Mouse (Mus musculus) kidney, postnatal 14 days (tissue): ENCODE results near the gene Pop4.
"Not testable (repeated sequence)": the region's sequence is repeated elsewhere in the genome, so short reads cannot be mapped to it uniquely, and the experiment has no call there.

Experiments used
- DNase-seq: peaks from one replicate; pipeline ENCODE4 v3.0.0; 2022; ENCODE audit warnings: mixed read lengths

Pop4 gene

GRCm38 (mm10) chr7:38270703-38271510, at the start of gene Pop4:
Gene Pop4, minus strand, starts transcription at chr7:38271423.
- peak; percentile 93 for DNase-seq

DNA sequence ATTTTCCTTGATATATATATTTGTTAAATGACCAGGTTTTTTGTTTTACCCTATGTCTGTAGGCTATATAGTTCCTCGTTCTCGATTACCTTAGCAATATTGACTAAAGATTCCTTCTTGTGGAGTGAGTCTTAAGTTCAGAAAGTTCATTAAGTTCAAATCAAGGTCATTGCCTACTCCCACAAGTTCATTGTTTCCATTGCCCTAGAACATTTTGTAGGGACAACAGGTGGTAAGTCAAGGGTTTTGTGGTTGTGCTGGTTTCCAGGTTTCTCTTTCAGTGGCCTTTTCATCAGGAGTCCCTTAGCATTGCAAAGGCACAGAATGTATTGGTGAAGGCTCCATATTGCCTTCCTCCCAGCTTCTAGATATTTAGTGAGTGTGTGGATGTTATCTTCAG, 49.4 kb upstream of the Pop4 start:
- DNase-seq, result no peak

DNA sequence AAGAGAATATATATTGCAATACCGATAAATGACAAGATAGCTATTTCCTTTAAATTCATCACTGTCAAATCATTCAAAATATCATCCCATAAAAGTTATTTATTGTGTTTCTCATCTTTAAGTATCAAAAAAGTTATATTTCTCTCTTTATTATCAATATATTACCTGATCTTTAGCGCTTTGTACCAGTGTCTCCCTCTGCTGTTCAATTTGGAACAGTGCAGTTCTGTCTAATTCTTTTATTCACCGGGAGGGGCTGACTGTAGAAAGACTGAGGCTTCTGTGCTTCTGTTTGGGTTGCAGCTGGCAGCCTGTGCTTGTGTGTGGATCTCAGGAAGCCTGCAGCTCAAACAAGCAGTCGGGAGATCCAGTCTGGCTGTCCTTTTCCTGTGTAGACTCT, 11.0 kb upstream of the Pop4 start:
- not testable (repeated sequence) for DNase-seq

DNA sequence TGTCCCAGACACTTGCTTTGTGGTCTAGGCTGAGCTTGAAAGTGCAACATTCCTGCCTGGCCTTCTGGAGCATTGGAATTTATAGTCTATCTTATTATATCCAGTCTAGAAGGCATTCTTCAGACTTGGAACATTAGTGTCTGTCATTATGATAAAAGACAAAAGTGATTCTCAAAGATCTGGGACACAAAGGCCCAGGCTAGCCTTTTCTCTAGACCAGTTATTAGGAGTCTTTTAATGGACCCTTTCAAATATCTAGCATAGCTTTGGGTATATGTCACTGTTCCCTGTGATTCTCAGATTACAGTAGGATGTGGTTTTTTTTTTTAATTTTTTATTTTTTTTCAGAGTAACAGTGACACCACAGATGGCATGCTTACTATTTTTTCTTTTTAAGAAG, 1.3 kb upstream of the Pop4 start:
- no peak for DNase-seq

- no peak for DNase-seq
These were observed 636 bp upstream of the Pop4 start for GRCm38 (mm10) chr7:38271859-38272258.

DNA sequence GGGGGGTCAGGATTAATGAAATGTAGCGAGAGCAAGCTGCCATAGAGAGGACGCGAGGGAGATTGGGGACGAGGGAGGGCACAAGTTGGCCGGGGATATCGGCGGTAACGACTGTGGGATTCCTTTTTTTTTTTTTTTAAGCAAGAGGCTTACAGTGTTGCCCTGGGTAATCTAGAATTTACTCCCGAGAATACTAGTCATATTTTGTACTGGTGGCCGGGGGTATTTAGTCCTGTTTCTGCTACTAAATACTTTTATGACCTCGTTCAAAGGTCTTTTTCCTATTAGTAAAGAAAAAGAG, 238 bp upstream of the Pop4 start:
- DNase-seq, result no peak

DNA sequence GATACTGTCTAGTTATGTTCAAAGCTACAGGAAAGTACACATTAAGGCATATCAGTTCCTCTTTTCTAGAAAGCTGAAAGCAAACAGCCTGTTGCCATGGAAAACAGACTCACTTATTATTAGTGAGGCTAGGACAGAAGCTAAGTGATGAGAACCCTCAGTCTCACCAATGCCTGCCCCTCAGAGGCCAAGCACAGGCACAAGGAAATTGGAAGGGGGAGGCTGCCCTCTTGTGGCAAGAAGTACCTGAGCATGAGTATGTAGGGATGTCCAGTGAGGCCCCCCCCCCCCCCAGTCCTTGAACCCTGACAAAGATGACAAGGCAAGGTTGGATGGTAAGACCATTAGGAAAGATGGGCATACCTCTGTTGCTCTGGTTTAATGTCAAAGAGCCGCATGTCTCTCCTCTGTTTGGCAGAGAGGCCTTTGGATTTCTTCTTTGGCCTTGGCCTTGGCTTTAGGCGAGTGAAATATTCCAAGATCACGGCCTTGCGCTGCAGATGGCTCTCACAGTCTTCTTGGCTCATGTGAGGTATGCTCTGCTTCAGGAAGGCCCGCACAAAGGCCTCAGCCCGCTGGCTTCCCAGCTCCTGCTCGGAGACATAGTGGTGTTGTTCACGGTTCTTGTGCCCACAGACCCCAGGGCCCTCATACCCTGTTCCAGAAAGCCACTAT, 4.1 kb downstream of the Pop4 start:
- peak; percentile 55 for DNase-seq

- peak; percentile 11 for DNase-seq
These were observed 8.8 kb downstream of the Pop4 start for GRCm38 (mm10) chr7:38262406-38262805.

- no peak for DNase-seq
These were observed 11.6 kb downstream of the Pop4 start for GRCm38 (mm10) chr7:38259631-38260030.

DNA sequence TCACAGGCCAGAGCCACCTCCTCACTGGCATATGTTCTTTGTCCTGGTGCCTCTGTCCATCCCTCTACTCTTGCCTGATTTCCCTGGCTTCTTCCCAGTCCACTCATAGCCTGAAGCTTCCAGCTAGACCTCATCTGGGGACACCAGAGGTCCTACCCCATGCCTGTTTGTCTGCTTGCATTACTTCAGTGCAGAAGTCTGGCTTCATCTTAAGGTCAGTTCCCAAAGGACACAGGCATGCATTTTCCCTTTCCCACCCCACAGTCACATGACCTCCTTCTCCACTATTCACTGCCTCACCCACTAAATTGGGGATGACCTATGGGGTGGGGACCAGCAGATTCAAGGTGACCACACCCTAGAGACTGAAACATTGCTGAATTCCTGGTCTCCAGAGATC, 17.8 kb downstream of the Pop4 start:
- no peak for DNase-seq

- DNase-seq, result peak; percentile 28
These were observed 19.6 kb downstream of the Pop4 start for GRCm38 (mm10) chr7:38251494-38252216.

GRCm38 (mm10) chr7:38242417-38242816, 28.8 kb downstream of the Pop4 start:
- DNase-seq, result no peak

DNA sequence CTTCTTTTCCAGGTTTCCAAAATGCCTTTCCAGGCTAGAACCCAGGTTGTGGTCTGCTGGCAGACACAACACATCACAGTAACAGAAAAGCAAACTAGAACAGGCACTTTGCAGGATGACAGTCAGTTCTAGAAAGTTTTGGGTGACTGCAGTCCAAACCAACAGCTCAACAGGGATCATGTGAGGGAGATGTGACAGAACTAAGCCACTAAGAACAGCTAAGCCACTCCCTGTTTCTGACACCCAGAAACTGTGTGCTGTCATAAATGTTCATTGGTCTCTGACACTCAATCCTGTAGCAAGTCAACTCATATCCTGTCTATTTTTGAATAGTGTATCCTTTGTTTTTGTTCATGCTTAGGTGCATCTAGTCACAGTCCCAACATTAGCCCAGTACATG, 34.1 kb downstream of the Pop4 start:
- DNase-seq, result no peak

GRCm38 (mm10) chr7:38236400-38237105, 34.7 kb downstream of the Pop4 start:
- DNase-seq, result no peak

- peak; percentile 56 for DNase-seq
These were observed 40.9 kb downstream of the Pop4 start for GRCm38 (mm10) chr7:38230285-38230684.

- no peak for DNase-seq
These were observed 42.9 kb downstream of the Pop4 start for GRCm38 (mm10) chr7:38228329-38228728.

DNA sequence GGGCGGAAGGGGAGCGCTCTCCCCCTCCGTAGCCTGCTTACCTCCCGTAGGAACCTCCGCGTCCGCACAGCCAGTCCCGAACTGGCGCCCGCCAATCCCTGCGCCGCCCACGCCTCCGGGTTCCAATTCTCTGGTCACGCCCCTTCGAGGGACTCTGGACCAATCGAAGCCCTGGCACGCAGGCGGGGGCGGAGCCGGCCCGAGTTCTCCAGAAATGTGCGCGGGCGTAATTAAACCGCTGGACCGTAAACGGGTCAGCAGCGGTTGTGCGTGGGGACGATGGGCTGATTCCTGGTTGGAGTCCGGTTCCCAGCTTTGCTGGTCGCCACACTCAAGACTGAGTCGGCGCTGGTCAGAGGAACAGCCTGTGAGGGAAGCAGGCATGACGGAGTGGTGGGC, 43.3 kb downstream of the Pop4 start, which contains the start of gene Plekhf1:
Gene Plekhf1 (minus strand): TSS at position 117 of the 399 bp plus-strand sequence.
- peak; percentile 97 for DNase-seq

DNA sequence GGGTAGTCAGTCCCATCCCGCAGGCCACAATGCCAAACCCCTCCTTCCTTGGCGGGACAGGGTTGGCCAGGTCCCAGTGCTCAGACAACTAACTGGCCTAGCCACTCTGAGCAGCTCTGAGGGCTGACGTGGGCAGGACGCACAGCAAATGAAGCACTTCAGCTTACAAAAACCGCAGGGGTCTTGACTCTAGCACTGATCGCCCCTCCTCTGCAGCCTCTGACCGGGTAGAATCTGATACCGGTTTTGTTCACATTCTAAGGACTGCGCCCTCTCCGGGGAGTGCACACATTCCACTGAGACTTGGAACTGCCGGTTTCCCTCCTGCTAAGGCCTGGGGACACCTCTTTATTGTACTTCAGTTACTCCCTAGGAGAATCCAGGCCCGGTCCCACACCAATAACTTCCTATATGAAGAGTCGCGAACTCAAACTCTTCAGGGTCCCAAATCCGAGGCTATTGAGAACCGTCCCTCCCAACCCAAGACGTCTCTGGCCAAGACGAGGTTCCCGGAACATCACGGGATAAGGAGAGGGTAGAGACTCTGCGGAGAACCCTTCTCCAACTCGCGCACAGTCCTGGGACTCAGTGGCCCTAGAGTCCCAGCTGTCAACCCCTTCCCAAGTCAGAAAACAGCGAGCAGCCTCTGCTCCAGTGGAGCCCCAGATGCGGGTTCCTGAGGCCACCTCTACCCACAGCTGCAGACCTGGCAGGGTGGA, 43.9 kb downstream of the Pop4 start:
- DNase-seq, result peak; percentile 84

GRCm38 (mm10) chr7:38226226-38226625, 45.0 kb downstream of the Pop4 start:
- no peak for DNase-seq

GRCm38 (mm10) chr7:38224577-38225369, 46.5 kb downstream of the Pop4 start:
- DNase-seq, result peak; percentile 44

DNA sequence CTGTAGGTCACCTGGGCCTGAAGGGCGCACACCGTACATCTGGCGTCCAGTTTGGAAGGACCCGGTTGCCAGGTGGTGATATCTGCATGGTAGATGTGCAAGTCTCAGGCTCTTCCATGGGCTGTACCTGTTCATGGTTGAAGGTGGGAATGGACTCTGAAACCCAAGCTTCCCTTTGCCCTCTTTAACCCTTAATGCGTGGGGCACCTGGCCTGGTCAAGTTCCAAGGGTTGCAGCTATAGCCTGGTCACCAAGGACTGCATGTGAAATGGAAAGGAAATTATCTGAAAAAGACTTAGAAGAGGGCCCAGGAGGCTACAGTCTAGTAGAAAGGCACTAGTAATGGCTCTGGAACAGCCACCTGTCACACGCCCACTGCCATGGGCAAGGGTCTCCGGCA, 50.4 kb downstream of the Pop4 start:
- no peak for DNase-seq

GRCm38 (mm10) chr7:38219526-38219925, 51.7 kb downstream of the Pop4 start:
- DNase-seq, result no peak
